Mouse (Mus musculus) brain, adult 2 months (tissue): ENCODE results near the gene Frmd4b.

Experiments
- DNase-seq: peaks from one replicate; pipeline ENCODE4 v3.0.0; 2011; ENCODE audit warnings: low read depth, low spot score

The Frmd4b gene

GRCm38 (mm10) chr6:97617266-97617743, at the start of gene Frmd4b:
Frmd4b (minus strand) TSS chr6:97617541.
- DNase-seq, result peak; percentile 83

GRCm38 (mm10) chr6:97666417-97666816, 49.1 kb upstream of the Frmd4b start:
- DNase-seq, result no peak

- no peak for DNase-seq
Measured at GRCm38 (mm10) chr6:97658921-97659320, 41.6 kb upstream of the Frmd4b start.

- no peak for DNase-seq
Measured at GRCm38 (mm10) chr6:97655986-97656385, 38.6 kb upstream of the Frmd4b start.

GRCm38 (mm10) chr6:97647501-97647900, 30.2 kb upstream of the Frmd4b start:
- no peak for DNase-seq

- no peak for DNase-seq
Measured at GRCm38 (mm10) chr6:97623330-97623729, 6.0 kb upstream of the Frmd4b start.

- no peak for DNase-seq
Measured at GRCm38 (mm10) chr6:97622236-97622635, 4.9 kb upstream of the Frmd4b start.

GRCm38 (mm10) chr6:97617774-97618173, 433 bp upstream of the Frmd4b start:
- no peak for DNase-seq

- peak; percentile 68 for DNase-seq
Measured at GRCm38 (mm10) chr6:97616658-97617265, 579 bp downstream of the Frmd4b start.

GRCm38 (mm10) chr6:97615901-97616461, 1.4 kb downstream of the Frmd4b start:
- DNase-seq, result peak; percentile 41

GRCm38 (mm10) chr6:97614179-97614578, 3.2 kb downstream of the Frmd4b start:
- no peak for DNase-seq

GRCm38 (mm10) chr6:97612861-97613260, 4.5 kb downstream of the Frmd4b start:
- no peak for DNase-seq

- DNase-seq, result no peak
Measured at GRCm38 (mm10) chr6:97610051-97610450, 7.3 kb downstream of the Frmd4b start.

GRCm38 (mm10) chr6:97607646-97608045, 9.7 kb downstream of the Frmd4b start:
- DNase-seq, result no peak

GRCm38 (mm10) chr6:97595218-97595617, 22.1 kb downstream of the Frmd4b start:
- no peak for DNase-seq

- DNase-seq, result no peak
Measured at GRCm38 (mm10) chr6:97594589-97594988, 22.8 kb downstream of the Frmd4b start.

- no peak for DNase-seq
Measured at GRCm38 (mm10) chr6:97590230-97590629, 27.1 kb downstream of the Frmd4b start.

- peak; percentile 35 for DNase-seq
Measured at GRCm38 (mm10) chr6:97589581-97589980, 27.8 kb downstream of the Frmd4b start.

- DNase-seq, result no peak
Measured at GRCm38 (mm10) chr6:97589031-97589430, 28.3 kb downstream of the Frmd4b start.

GRCm38 (mm10) chr6:97586606-97587005, 30.7 kb downstream of the Frmd4b start:
- DNase-seq, result no peak

- no peak for DNase-seq
Measured at GRCm38 (mm10) chr6:97586024-97586423, 31.3 kb downstream of the Frmd4b start.

- DNase-seq, result no peak
Measured at GRCm38 (mm10) chr6:97582748-97583147, 34.6 kb downstream of the Frmd4b start.

- DNase-seq, result no peak
Measured at GRCm38 (mm10) chr6:97581941-97582340, 35.4 kb downstream of the Frmd4b start.
